Mouse (Mus musculus) heart, adult 18-20 months (tissue): ENCODE measurements around the gene Gpr68. TPM values are rescaled to one million over a fixed set of nuclear protein-coding genes. Genes with fewer than 3 reads are reported as not detected.
A peak's percentile ranks its signal among the peaks of the same experiment; 100 is the strongest.

ENCODE experiments used
- DNase-seq, 2 experiments: peaks; one replicate each; pipeline ENCODE4 v3.0.0; 2021 to 2022; ENCODE audit warnings: mixed read lengths in 1 of 2
- long read RNA-seq, 2 experiments: library from polyadenylated mRNA; stranded (forward); transcript quantifications; one replicate each; pipeline ENCODE4 v2.0.0; 2021
- total RNA-seq, 2 experiments: library from RNA; stranded (reverse); gene quantifications; 2 replicates each; pipeline ENCODE4 v1.2.3; 2021

Gpr68 gene
- total RNA-seq = 1 to 10 TPM in 1 of 2 experiments, under 1 TPM in 1; 0.45 to 1.5 TPM
- long read RNA-seq, experiment 1 = 0 reads
- long read RNA-seq, experiment 2, partial matches to known transcripts = 1 of 1 reads
- long read RNA-seq, experiment 2, other reads (novel, unspliced or antisense) = 0 of 1 reads

DNA sequence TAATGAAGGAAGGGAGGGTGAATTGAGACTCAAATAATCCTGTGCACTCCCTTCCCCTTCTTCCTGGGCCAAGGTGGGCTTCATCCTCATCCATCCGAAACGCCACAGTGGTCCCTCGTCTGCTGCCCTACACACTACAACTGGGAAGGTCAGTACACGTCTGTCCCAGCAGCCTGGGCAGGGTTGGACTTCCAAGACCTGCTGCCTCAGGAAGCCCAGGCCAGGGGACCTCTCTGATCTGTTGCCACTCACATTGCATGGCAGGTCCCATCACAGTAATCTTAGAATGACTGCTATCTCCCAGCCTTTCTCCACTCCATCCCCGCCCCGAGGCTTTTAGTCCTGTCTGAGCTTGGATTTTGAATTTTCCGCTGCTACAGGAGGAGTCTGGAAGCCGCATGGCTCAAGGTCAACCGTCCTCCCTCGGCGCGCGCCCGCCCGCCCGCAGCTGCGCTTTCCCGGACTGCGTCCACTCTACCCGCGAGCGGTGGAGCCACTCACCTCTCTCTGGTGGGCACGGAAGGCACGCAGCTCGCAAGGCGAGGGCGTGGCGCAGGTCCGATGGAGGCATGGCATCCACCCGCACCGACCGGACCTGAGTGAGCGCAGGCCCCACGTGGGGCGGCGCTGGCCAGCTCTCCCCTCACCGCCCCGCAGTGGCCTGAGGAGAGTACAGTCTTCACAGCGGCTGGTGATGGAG lies at the start of gene Gpr68:
Gpr68 (minus strand) TSS at position 601 of the 700 bp plus-strand sequence.
- DNase-seq = peak in 1 of 2 experiments; percentile 9

DNA sequence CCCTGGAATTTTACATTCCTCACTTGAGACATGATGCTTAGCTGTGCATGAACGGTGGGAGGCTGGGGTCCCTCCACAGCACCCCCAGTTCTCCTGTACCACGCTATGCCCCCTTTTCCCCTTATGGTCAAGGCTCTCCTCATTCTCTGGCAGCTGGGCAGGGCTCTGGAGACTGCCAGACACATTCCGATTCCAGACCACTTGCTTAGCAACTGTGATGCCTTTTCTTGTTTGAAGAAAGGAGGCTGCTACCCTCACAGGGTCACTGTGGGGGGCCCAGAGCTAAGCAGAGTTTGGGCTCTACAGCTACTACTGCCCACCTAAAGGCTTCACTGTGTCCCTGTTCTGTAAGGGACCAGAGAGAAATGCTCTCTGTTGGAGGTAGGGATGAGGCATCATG lies 49.3 kb upstream of the Gpr68 start:
- DNase-seq = no peak

GRCm38 (mm10) chr12:100956825-100957224 lies 48.8 kb upstream of the Gpr68 start:
- DNase-seq = no peak

GRCm38 (mm10) chr12:100956028-100956427 lies 48.0 kb upstream of the Gpr68 start:
- DNase-seq = no peak

GRCm38 (mm10) chr12:100953926-100954325 lies 45.9 kb upstream of the Gpr68 start:
- DNase-seq = no peak

DNA sequence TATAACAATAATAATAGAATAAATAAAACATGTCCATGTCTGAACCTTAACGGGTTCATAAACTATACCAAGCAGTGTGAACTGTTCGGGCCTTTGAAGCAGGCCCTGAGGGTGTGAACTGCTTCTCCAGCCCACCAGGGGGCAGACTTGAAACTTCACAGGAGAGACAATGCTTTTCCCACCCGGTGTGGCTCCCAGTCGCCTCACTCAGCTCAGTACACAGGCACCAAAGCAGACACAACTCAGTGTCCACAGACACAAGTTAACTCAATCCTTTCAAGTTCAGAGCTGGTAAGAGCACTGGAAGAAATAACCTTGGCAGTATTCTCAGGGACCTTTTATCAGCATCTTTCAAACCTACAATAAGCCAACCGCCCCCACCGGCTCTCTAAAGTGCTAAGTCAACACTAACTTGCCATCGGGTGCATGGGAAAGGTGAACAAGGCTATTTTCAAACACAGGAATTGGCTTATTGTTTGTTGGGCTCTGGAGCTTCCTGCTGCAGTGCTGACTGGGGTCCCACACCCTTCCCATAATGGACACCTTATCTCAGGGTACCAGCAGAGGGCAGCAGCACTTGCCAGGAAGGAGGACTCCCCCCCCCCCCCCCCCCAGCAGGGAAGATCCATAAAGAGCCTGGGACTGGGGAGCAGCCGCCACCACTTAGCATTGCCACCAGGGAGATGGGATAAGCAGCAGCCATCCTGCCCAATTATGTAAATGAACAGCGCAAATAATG lies 44.4 kb upstream of the Gpr68 start:
- peak; percentile 80 to 88 for DNase-seq

DNA sequence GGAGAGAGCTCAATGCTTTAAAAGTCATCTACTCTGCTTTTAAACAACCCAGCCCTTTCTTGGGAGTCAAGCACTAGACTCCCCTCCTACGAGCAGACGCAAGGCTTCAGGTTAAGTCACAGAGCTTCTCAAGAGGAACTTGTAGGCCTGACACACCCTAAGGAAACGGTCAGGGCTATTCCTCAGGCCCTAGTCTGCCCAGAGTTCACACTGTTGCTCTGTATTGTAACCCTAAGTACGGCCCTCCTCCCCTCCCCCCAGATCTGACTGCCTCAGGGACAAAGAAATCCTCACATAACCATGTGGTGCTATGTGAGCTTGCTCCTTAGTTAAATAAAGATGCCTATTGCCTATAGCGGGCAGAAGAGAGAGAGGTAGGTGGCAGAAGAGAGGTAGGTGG lies 41.1 kb upstream of the Gpr68 start:
- DNase-seq = no peak

DNA sequence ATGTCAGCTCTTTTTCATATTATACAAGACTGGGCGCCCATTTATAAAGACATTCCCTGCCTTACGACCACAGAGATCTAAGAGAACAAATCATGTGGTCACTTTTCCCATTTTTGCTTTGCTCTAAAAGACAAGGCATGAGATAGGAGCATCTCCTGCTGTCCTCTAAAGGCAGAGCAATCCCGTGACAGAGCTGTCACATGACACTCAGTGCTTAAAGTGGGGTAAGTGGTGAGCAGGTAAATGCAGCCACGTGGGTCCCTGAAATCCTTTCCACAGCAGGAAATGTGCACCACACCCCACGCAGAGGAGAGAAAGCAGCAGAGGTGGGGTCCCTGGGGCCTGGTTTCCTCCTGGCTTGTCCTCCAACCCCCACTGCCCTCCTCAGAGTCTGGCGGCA lies 40.0 kb upstream of the Gpr68 start:
- no peak for DNase-seq

GRCm38 (mm10) chr12:100945948-100946347 lies 38.0 kb upstream of the Gpr68 start:
- DNase-seq = no peak

GRCm38 (mm10) chr12:100945501-100945900 lies 37.5 kb upstream of the Gpr68 start:
- DNase-seq = no peak

DNA sequence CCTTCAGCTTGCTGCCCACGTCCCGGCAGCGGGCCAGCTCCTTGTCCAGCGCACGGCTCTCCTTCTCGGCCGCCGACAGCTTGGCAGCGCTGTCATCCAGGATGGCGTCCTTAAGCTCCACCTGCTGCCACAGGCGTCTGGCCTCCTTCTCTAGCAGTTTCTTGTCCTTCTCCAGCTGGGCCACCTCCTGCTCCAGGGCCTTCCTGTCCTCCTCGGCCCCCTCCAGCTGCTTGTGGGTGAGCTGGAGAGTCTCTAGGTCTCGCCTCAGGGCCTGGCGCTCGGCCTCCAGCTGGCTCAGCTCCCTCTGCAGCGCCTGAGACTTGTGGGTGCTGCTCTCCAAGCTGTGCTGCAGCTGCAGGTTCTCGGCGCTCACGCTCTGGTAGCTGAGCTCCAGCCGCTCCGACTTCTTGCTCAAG lies 36.9 kb upstream of the Gpr68 start:
- DNase-seq = peak in 1 of 2 experiments; percentile 53

- no peak for DNase-seq
Observed at GRCm38 (mm10) chr12:100943146-100943545, 35.1 kb upstream of the Gpr68 start.

DNA sequence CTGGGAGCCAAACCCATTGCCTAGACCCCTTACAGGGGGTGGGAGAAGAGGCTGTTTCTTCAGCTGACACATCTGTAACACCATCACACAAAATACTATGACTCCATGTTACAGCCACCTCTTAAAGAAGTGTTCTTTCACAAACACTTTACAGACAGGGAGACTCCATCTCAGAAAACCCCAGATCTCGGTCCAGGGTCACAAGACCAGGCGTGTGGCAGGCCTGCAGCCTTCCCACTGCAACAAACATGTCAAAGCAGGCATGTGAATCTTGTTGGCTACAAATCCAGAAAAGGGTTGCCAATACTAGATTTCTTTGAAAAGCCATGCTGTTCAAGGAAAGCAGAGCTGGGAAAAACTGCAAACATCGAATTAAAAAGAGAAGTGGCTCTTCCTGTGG lies 33.4 kb upstream of the Gpr68 start:
- DNase-seq = no peak

- DNase-seq = peak; percentile 65 to 83
Observed at GRCm38 (mm10) chr12:100937441-100938360, 29.7 kb upstream of the Gpr68 start.

DNA sequence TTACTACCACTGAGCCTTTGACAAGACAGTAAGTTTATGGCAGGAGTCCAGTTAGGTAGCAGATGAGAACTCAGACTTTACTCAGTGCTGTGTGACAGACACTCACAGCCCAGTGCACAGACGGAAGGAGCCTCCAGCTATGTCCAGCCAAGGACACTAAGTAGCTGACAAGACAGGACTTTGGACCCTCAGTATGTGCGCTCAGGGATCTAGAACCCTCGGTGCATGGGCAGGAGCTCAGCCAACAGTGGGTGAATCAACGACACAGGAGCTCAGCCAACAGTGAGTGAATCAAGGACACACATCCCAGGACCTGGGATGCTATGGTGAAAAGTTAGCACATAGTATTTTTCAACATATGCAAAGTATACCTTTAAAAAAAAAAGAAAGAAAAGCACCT lies 28.7 kb upstream of the Gpr68 start:
- no peak for DNase-seq

- DNase-seq = peak; percentile 65 to 92
Observed at GRCm38 (mm10) chr12:100936116-100936515, 28.1 kb upstream of the Gpr68 start.

DNA sequence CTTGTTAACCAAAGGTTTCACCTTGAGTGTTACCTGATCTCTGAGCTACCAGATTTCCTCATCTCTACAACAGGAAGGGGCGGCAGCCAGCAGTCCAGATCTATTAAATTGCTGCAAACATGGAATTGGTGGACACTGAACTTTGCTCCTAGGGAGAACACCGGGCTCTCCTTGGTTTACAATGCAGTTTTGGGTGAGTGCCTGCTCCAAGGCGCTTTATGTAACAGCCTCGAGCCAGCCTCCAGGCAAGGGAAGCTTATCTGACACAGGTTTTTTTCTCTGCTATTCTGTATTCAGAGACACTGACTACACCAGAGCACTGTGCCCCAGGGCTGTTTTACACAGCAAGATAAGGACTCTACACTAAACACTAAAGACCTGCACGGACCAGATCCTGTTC lies 26.8 kb upstream of the Gpr68 start:
- DNase-seq = no peak

GRCm38 (mm10) chr12:100931653-100932052 lies 23.7 kb upstream of the Gpr68 start:
- DNase-seq = no peak

- no peak for DNase-seq
Observed at GRCm38 (mm10) chr12:100928286-100928685, 20.3 kb upstream of the Gpr68 start.

DNA sequence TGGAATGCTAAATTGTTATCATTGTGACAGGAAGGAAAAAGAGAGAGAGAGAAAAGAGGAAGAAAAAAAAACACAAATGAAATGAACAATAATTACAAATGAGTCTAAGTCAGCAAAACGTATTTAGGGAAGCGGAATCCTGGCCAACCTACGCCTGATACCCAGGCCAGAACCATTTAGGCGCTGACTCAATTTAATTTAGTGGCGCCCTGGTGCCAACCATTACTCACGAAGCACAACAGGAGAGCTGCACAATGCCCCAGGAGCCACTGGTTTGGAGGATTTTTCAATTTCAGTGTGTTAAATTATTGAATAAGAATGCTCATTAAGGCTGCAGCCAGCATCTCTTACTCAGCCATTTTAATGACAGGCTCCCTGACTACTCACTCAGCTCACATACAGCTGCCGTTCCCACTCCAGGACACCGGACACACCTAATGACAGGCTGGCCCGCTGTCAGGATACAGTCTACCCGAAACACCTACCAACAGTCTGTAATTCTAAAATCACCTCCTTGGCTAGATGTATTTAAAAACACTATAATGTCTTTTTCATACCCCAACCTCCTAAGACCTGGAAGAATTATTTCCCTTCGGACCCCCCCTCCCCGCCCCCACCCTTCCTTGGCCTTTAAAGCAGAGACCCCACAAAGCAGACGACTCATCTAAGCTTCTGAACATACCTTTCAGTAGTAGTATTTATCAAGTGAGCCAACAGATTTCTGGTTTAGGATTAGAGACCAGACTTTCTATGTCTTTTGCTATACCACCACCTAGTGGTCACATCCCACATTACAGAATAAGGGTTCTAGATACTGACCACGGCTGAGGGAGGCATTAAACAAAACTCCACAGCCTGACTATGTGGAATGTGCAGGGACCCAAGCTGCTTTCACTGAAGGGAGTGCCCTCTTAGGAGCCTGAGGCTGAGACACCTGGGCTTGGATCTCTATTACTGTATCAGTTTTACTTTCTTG lies 17.9 kb upstream of the Gpr68 start:
- peak; percentile 62 to 84 for DNase-seq
